Mouse (Mus musculus) embryo, embryonic 10.5 days (tissue): ENCODE results near the gene Gm49711.
"Not testable (repeated sequence)": the region's sequence is repeated elsewhere in the genome, so short reads cannot be mapped to it uniquely, and the experiment has no call there.

Experiments
- DNase-seq: peaks from one replicate; pipeline ENCODE4 v3.0.0-alpha.2; 2015; ENCODE audit warnings: low spot score

The Gm49711 gene

DNA sequence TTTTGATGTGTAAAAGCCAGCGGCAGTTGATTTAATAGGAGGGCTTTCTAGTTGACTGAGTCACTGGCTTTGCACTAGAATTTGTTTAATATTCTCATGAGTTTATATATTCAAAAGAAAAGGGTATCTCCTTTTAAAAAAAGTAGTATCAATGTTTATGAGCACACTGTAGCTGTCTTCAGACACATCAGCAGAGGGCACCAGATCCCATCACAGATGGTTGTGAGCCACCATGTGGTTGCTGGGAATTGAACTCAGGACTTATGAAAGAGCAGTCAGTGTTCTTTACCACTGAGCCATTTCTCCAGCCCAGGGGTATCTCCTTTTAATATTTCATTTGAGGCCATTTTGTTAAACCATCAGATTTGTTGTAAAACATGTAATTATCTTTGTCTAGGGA, 4.7 kb downstream of the Gm49711 start:
- no peak for DNase-seq

- DNase-seq, result no peak
Observed at GRCm38 (mm10) chr16:92064801-92065200, 6.7 kb downstream of the Gm49711 start.

DNA sequence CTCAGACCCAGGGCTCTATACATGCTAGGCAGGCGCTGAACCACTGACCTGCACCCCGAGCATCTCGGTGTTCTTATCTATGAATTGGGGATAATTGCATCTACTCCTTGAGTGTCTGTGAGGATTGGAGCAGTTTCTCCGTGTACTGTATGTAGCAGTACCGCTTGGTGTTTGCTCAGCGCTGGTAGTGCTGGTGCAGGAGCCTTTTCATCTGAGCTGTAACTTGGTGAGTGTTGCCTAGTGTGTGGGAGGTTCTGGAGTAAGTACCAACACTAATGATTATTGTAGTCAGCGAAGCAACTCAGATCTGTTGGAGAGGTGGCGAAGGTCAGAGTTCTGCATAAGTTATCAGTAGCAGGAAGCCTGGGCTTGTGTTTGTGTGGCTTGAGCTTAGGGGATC, 12.2 kb downstream of the Gm49711 start:
- DNase-seq, result no peak

DNA sequence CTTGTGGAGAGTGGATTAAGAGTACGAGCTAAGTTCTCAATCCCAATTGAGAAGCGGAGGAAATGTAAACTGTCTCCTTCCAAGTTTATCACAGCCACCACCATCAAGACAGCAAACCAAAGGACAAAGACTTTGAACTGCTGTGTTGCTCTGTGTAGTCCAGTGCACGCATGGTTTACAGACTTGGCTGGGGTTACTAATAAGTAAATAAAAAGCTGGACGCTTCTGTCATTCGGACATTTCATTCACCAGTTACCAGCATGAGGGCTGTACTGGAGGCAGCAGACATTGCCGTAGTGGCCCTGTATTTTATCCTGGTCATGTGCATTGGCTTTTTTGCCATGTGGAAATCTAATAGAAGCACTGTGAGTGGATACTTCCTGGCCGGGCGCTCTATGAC, 18.7 kb downstream of the Gm49711 start:
- DNase-seq, result no peak

GRCm38 (mm10) chr16:92083771-92084453, 25.8 kb downstream of the Gm49711 start:
- DNase-seq, result no peak

- DNase-seq, result no peak
Observed at GRCm38 (mm10) chr16:92089225-92089624, 31.1 kb downstream of the Gm49711 start.

- DNase-seq, result no peak
Observed at GRCm38 (mm10) chr16:92091876-92092275, 33.8 kb downstream of the Gm49711 start.

DNA sequence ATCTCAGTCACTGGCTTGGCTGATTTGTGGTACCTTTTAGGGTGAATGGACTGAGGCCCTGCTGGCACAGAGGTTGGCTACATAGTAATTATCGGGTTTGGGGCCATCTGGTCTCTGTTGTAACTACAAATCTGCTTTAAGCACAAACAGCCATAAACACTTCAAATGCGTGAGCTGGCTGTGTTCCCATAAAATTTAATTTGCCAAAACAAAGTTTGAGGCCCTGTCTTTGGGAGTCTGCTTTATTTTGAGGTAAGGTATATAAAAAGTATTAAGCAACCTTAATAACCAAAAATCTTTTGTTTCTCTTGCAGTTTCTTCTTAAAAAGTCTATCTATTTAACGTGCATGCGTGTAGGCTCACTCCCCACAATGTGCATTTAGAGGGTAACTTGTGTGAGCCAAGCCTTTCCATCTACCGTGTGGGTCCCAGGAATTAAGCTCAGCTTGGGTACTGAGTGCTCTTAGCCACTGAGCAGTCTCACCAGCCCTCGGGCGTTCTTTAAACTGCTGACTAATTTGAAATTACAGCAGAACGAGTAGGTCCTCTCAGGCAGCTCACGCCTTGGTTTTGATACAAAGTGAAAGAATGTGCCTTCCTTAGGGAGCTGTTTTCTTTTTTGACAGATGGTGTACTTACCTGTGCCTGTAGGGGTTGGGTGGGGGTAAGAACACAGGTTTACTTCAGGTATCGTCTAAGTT, 40.4 kb downstream of the Gm49711 start:
- no peak for DNase-seq

- no peak for DNase-seq
Observed at GRCm38 (mm10) chr16:92099598-92099997, 41.5 kb downstream of the Gm49711 start.

- no peak for DNase-seq
Observed at GRCm38 (mm10) chr16:92100111-92100510, 42.0 kb downstream of the Gm49711 start.

DNA sequence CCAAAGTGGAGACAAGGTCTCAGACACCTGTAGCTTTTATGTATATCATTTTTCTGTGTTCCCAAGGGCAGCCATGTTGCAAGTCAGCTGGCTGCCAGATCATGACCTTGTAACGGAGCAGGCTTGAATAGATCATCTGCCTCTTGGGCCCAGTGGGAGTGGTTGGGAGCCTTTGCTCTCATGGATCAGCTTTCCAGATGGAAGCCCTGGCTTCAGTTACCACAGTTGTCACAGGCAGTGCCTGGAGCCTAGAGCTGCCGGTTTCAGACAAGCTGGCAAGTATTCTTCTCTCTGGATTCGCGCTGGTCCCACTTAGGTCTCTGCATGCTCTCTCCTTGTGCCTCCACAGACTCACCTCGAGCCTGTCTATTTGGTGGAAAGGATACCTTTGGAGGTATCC, 44.0 kb downstream of the Gm49711 start:
- no peak for DNase-seq

GRCm38 (mm10) chr16:92102931-92103330, 44.8 kb downstream of the Gm49711 start:
- not testable (repeated sequence) for DNase-seq

- DNase-seq, result peak; percentile 48
Observed at GRCm38 (mm10) chr16:92103572-92104331, 45.6 kb downstream of the Gm49711 start.

DNA sequence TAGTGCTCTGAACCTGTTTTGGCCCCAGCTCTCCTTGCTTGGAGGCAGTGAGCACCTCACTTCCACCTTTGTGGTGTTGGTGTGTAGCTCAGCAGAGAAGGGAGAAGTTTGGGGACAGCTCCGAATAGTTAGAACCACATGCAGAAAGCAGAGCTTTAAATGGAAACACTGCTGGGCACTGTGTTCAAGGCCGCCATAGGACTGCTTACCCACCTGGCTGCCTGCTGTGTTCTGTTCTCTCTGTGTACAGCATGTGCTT, 46.1 kb downstream of the Gm49711 start:
- DNase-seq, result no peak

DNA sequence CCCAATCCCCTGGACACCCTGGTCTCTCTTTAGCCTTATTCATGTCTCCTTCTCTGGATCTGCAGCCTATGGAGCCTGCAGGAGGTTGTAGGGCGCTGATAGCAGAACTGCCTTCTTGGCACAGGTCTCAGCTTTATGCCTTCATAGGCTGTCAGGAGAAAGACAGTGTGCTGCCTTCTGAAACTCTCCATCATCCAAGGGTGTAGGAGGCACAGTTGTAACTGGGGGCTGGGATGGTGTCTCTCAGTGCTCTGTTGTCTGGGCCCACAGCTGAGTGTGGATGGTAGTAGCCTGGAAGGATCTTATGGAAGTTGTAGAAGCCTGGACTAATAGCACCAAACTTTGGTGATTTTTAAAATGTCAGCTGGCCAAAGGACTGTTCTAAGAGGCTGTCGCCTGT, 46.8 kb downstream of the Gm49711 start:
- no peak for DNase-seq

DNA sequence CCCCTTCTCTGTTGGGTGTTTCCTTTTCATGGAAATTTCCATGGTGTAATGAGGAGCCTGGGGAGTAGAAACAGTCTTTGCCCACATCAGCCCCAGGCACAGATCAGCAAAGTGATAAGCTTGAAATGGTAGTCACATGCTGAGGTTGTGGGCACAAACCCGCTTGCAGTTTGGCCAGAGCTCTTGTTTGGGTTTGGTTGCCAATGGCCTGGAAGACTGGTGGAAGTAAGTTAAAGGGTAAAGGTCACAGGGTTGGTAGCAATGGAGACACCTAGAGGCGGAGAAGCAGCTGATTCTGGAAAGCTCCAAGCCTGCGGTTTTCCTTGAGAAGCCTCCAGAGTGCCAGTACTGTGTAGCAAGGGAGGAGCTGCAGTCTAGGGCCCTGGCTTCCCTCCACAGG, 47.5 kb downstream of the Gm49711 start:
- DNase-seq, result no peak

DNA sequence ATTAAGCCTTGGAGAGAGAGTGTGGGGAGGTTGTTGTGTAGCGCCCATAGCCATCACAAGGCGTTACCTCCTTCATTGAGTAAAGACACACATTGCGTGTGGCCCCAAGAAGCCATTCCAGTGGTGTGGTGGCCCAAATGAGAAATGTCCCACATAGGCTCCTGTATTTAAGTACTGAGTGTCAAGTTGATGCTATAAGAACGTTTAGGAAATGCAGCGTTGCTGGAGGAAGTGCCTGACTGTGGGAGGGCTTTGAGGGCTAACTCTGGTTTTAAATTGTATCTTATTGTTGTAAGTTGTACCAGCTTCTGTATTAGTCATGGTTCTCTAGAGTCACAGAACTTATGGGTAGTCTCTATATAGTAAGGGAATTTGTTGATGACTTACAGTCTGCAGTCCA, 49.2 kb downstream of the Gm49711 start:
- DNase-seq, result no peak

GRCm38 (mm10) chr16:92114706-92115241, 56.7 kb downstream of the Gm49711 start:
- DNase-seq, result no peak

GRCm38 (mm10) chr16:92115611-92116421, 57.7 kb downstream of the Gm49711 start:
- DNase-seq, result peak; percentile 57

GRCm38 (mm10) chr16:92117337-92118209, 59.5 kb downstream of the Gm49711 start:
- no peak for DNase-seq

DNA sequence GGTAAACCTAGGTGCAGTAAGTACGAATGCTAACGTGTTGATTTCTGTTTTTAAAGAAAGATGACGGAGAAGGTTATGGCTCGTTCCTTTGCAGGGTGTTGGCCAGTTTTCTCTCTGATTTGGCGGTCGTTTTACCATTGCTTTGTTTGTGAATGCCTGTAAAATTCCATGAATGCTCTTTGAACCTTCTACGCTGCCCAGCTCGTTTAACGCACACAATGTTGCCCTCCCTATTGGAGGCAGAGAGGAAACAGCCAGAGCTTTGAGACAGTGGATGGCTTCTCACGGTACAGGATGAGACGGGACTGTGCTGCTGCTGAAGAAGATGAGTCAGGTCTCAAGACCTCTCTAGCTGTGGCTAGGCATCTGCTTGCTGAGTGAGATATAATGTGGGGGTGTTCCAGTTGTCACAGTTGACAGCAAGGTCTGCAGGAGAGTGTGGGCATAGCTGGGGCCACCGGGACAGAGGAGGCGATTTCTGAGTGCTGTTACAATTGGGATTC, 60.9 kb downstream of the Gm49711 start:
- no peak for DNase-seq
